Mouse (Mus musculus) liver, adult 2 months (tissue): Measurements from ENCODE around the gene Tlx2. TPM values are rescaled to one million over a fixed set of nuclear protein-coding genes. Genes with fewer than 3 reads are reported as not detected.
A peak's percentile ranks its signal among the peaks of the same experiment; 100 is the strongest.

Experiments
- DNase-seq: peaks from one replicate; pipeline ENCODE4 v3.0.0-alpha.2; 2011; ENCODE audit warnings: low read depth, low spot score; ENCODE audit errors: extremely low read depth
- H3K27ac ChIP-seq: fragments of 200-500 bp; replicated peaks from 2 replicates; pipeline ENCODE4 v1.5.1; 2012; ENCODE audit warnings: low read depth, mild to moderate bottlenecking, control low read depth, inconsistent platforms, low read length; ENCODE audit not compliant: insufficient read depth
- H3K27me3 ChIP-seq: fragments of 200-500 bp; 2 replicates; pipeline ENCODE4 v1.6.1; 2012; ENCODE audit warnings: mild to moderate bottlenecking, moderate library complexity, low read length, inconsistent platforms; ENCODE audit not compliant: control insufficient read depth, insufficient read depth
- H3K36me3 ChIP-seq: fragments of 200-500 bp; 2 replicates; pipeline ENCODE4 v1.6.1; 2012; ENCODE audit warnings: low read length, inconsistent platforms; ENCODE audit not compliant: control insufficient read depth, insufficient read depth
- H3K4me1 ChIP-seq: fragments of 200-500 bp; 2 replicates; pipeline ENCODE4 v1.6.1; 2011; ENCODE audit warnings: low read length; ENCODE audit not compliant: control insufficient read depth, insufficient read depth
- H3K4me3 ChIP-seq: fragments of 200-500 bp; 2 replicates; pipeline ENCODE4 v1.5.1; 2011; ENCODE audit warnings: low read depth, mild to moderate bottlenecking, control low read depth, low read length, moderate library complexity; ENCODE audit not compliant: insufficient read depth
- H3K79me2 ChIP-seq: fragments of 200-500 bp; 2 replicates; pipeline ENCODE4 v1.6.1; 2012; ENCODE audit warnings: inconsistent platforms, mild to moderate bottlenecking, low read length, moderate library complexity; ENCODE audit not compliant: control insufficient read depth, insufficient read depth
- H3K9ac ChIP-seq: fragments of 200-500 bp; 2 replicates; pipeline ENCODE4 v1.6.1; 2012; ENCODE audit warnings: low read depth, mild to moderate bottlenecking, control low read depth, inconsistent platforms, low read length
- CTCF ChIP-seq: fragments of 200-500 bp; IDR thresholded peaks from 2 replicates; pipeline ENCODE4 v1.5.1; 2011; ENCODE audit warnings: low read depth, low read length, control low read depth
- POLR2A ChIP-seq: fragments of 200-500 bp; IDR thresholded peaks from 2 replicates; pipeline ENCODE4 v1.6.1; 2011; ENCODE audit warnings: low read length, control low read depth; ENCODE audit not compliant: insufficient read depth; ENCODE audit errors: extremely low read depth
- WGBS: fragments of 180-500 bp; shearing (Covaris S2); methylation state at CpG from one replicate; pipeline ENCODE4 v1.1.7; 2018; 5-methylcytosine and 5-hydroxymethylcytosine counted together
- polyA plus RNA-seq: library from polyadenylated mRNA; depleted of rRNA; stranded (reverse); fragments of >200 nt; gene quantifications from 2 replicates; pipeline ENCODE4 v1.2.3, GENCODE M21; 2012
- total RNA-seq: library from RNA; depleted of rRNA; stranded (reverse); fragments of >200 nt; gene quantifications from 2 replicates; pipeline ENCODE4 v1.2.3, GENCODE M21; 2014

Tlx2 gene
- total and polyA plus RNA-seq, 2 experiments: not detected

- DNase-seq: peak; percentile 63
- Histone ChIP-seq H3K4me3 (no peak overlapping the region), H3K36me3 (no peaks in the 10 kb centered on the region), H3K79me2 (peaks cover 3% of the 10 kb centered on the region; the same call in 1 of the 2 replicates), H3K9ac (no peak overlapping the region), H3K27ac (no peak overlapping the region), H3K4me1 (peaks cover 21% of the 10 kb centered on the region), H3K27me3 (no peaks in the 10 kb centered on the region)
- no peak for TF ChIP-seq POLR2A
- TF ChIP-seq CTCF: peak; percentile 94
- 48% methylated on average over 13 of the region's 13 CpGs for WGBS
These were observed 37.7 kb upstream of the Tlx2 start for GRCm38 (mm10) chr6:83107566-83108400.

DNA sequence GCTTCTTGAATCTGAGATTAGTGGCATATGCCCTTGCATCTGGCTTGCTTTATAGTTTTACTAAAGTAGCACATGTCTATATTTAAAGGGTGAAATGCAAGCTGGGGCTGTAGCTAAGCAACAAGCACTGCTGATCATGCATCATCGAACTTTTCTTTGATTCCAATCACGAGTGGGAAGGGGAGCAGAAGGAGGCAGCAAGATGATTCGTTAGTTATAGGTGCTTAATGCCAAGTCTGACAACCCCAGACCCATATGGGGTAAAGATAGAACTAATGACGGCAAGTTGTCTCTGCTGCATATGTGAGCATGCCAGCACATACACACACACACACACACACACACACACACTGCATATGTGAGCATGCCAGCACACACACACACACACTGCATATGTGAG, 34.1 kb upstream of the Tlx2 start:
- DNase-seq: no peak
- Histone ChIP-seq H3K4me1 (peaks cover 20% of the 10 kb centered on the region), H3K4me3 (no peak overlapping the region), H3K36me3 (no peaks in the 10 kb centered on the region), H3K27ac (no peak overlapping the region), H3K79me2 (peaks cover 1% of the 10 kb centered on the region; the same call in 1 of the 2 replicates), H3K9ac (no peak overlapping the region), H3K27me3 (no peaks in the 10 kb centered on the region)
- TF ChIP-seq CTCF: no peak
- TF ChIP-seq POLR2A: no peak
- 82% methylated on average over 4 of the region's 4 CpGs for WGBS

DNA sequence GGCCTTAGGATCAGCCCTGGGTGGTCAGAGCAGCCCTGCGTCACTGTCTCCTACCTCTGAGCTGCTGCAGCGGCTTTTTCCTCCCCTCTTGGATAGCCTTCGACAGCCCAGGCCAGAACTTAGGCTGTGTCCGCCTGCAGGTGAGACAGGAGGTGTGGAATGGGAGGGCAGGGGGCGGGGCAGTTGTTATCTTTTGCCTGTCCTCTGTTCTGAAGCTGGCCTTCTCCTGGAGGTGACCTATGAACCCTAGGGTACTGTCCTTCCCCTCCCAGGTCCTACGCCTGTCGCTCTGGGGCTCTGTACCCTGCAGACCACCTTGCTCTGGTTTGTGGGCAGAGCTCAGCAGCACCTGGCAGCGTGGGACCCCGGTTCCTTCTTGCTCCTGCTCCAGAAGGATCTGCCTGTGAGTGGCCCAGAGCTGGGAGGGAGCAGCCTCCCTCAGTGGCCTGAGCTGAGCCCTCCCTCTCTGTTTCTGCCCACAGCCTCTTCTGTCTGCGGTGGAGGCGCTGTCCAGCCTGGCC, 33.1 kb upstream of the Tlx2 start:
- Histone ChIP-seq H3K4me3 (peak overlapping the region; percentile 1; the same call in 1 of the 2 replicates), H3K27ac (0 out of 2 replicates have a peak overlapping the region, but pooled peaks have one; percentile 2), H3K79me2 (no peaks in the 10 kb centered on the region), H3K9ac (no peak overlapping the region), H3K4me1 (peaks cover 17% of the 10 kb centered on the region), H3K36me3 (no peaks in the 10 kb centered on the region), H3K27me3 (no peaks in the 10 kb centered on the region)
- 29% methylated on average over 11 of the region's 11 CpGs for WGBS
- DNase-seq: peak; percentile 80
- no peak for TF ChIP-seq POLR2A
- peak; percentile 34; the same call in 1 of the 2 replicates for TF ChIP-seq CTCF

DNA sequence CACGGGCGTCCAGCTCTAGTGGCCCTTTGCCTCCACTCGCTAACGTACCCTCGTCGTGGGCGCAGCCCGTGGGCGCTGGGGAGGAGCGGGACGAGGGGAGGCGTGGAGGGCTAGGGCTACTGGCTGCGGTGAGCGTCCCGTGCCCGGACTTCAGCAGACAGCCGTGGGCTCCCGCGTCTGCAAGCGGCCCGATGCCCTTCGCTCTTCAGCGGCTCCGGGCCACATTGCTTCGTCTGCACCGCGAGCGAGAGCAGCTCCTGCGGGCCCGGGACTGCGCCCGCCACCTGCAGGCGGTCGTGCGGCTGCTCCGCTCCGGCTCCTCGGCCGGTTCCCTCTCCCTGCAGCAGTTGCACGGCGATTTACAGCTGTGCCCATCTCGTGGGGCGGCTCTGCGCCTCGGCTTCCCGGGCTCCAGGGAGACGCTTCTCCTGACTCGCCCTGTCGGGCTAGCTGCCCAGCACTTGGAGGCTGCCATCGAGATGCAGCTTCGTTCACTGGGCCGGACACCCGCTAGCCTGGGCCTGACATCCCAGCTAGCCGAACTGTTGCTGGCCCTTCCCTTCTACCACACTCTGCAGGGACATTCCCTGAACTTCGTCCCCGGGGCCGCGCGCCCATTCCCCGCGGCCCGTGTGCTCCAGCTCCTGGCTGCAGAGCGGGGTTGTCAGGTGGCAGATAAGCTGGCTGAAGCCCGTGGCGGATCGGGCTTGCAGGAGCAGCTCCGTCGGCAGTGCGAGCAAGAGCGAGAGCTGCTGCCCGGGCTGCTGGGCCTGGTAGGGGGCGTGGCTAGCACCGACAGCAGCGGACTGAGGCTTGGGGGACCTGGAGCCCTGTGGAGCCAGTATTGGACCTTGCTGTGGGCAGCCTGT, 31.8 kb upstream of the Tlx2 start:
- peak; percentile 45; the same call in 1 of the 2 replicates for TF ChIP-seq CTCF
- TF ChIP-seq POLR2A: no peak
- Histone ChIP-seq H3K36me3 (no peaks in the 10 kb centered on the region), H3K4me1 (peaks cover 11% of the 10 kb centered on the region), H3K79me2 (no peaks in the 10 kb centered on the region), H3K9ac (peak overlapping the region; percentile 81), H3K4me3 (peak overlapping the region; percentile 67), H3K27ac (peak overlapping the region; percentile 53), H3K27me3 (no peaks in the 10 kb centered on the region)
- under 1% methylated on average over 73 of the region's 74 CpGs for WGBS
- DNase-seq: peak; percentile 61

DNA sequence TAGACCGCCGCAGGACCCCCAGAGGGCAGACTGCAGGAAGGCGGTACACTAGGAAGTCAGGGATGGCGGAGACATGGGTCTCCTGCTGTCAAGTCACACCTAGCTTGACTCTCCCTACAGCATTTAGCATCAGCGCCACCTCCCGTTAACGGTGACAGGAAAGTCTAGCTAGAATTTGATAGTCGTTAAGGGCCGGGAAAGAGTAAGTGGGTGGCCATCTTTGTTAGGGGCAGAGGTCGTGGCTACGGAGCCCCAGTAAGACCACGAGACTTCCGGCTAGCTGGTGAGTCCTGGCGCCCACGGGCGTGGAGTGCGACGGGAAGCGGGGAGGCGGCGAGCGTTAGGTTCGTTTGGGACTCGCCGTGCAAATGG, 31.2 kb upstream of the Tlx2 start, which contains the start of the genes Ccdc142 and Gm42688:
Ccdc142 (plus strand) TSS at position 286 of the 372 bp plus-strand sequence.
Gm42688 (plus strand) TSS at position 302 of the 372 bp plus-strand sequence.
- Histone ChIP-seq H3K27ac (peak within 1 kb of the TSS; percentile 53), H3K36me3 (no peaks in the 10 kb centered on the region), H3K4me3 (peak within 1 kb of the TSS; percentile 67), H3K79me2 (no peaks in the 10 kb centered on the region), H3K9ac (peak within 1 kb of the TSS; percentile 81), H3K27me3 (no peaks in the 10 kb centered on the region), H3K4me1 (peaks cover 11% of the 10 kb centered on the region)
- DNase-seq: peak; percentile 90
- TF ChIP-seq CTCF: peak; percentile 64
- TF ChIP-seq POLR2A: peak; percentile 66; the same call in 1 of the 2 replicates
- WGBS: 1% methylated on average over 25 of the region's 25 CpGs
